Mouse (Mus musculus): ENCODE measurements around the gene Alyref. TPM values are rescaled to one million over a fixed set of nuclear protein-coding genes. Genes with fewer than 3 reads are reported as not detected.

Gene Alyref
- polyA plus RNA-seq, 1 experiment, result 113 TPM

GRCm38 (mm10) chr11:120582268-120582981 lies 15.7 kb downstream of the Alyref start:
- H3ac ChIP-seq (ENCODE audit: control insufficient read depth, insufficient read length), result peak overlapping the region; percentile 90
- TF ChIP-seq USF1 (IDR thresholded peaks at IDR 0.05; ENCODE audit: low read depth), result no peak
- no peak for TF ChIP-seq MAX (IDR thresholded peaks at IDR 0.05; ENCODE audit: low read depth)
- TF ChIP-seq POLR2AphosphoS2 (IDR thresholded peaks at IDR 0.05; ENCODE audit: insufficient read length, low read depth), result no peak
- TF ChIP-seq TCF3 (IDR thresholded peaks at IDR 0.05; ENCODE audit: insufficient read length, low read depth), result no peak
- no peak for TF ChIP-seq REST (IDR thresholded peaks at IDR 0.05; ENCODE audit: insufficient read depth, insufficient read length)
- TF ChIP-seq E2F4 (IDR thresholded peaks at IDR 0.05; ENCODE audit: insufficient read depth), result no peak
- no peak for TF ChIP-seq CEBPB (IDR thresholded peaks at IDR 0.05; ENCODE audit: insufficient read depth, poor library complexity, severe bottlenecking)
- no peak for TF ChIP-seq POLR2A (IDR thresholded peaks at IDR 0.05; ENCODE audit: insufficient read length, low read depth)
- no peak for TF ChIP-seq SRF (IDR thresholded peaks at IDR 0.05; ENCODE audit: control insufficient read depth, insufficient read length, low read depth)
- peak in 2 of 3 experiments; percentile 18 to 61 for TF ChIP-seq MYOG (IDR thresholded peaks at IDR 0.05; ENCODE audit: control insufficient read depth in 1 of 3, insufficient read depth in 1 of 3, insufficient read length in 2 of 3, low read depth in 2 of 3)
- TF ChIP-seq MYOD1 (IDR thresholded peaks at IDR 0.05; ENCODE audit: control insufficient read depth in 1 of 3, insufficient read length in 2 of 3, low read depth in 2 of 3), result peak in 2 of 3 experiments; percentile 57 to 63
- no peak for TF ChIP-seq TCF12 (IDR thresholded peaks at IDR 0.05; ENCODE audit: insufficient read depth, poor library complexity, severe bottlenecking)
- H3K79me2 ChIP-seq (ENCODE audit: control insufficient read depth, insufficient read depth), result peaks cover 25% of the 10 kb centered on the region
- peak overlapping the region; percentile 99 for H3K4me3 ChIP-seq
- peaks cover 22% of the 10 kb centered on the region for H3K36me3 ChIP-seq (ENCODE audit: control insufficient read depth, insufficient read depth)
- H3K4me2 ChIP-seq (ENCODE audit: low read depth), result peak overlapping the region; percentile 87
- H3K27me3 ChIP-seq (ENCODE audit: control insufficient read depth, insufficient read depth, insufficient read length), result no peaks in the 10 kb centered on the region

DNA sequence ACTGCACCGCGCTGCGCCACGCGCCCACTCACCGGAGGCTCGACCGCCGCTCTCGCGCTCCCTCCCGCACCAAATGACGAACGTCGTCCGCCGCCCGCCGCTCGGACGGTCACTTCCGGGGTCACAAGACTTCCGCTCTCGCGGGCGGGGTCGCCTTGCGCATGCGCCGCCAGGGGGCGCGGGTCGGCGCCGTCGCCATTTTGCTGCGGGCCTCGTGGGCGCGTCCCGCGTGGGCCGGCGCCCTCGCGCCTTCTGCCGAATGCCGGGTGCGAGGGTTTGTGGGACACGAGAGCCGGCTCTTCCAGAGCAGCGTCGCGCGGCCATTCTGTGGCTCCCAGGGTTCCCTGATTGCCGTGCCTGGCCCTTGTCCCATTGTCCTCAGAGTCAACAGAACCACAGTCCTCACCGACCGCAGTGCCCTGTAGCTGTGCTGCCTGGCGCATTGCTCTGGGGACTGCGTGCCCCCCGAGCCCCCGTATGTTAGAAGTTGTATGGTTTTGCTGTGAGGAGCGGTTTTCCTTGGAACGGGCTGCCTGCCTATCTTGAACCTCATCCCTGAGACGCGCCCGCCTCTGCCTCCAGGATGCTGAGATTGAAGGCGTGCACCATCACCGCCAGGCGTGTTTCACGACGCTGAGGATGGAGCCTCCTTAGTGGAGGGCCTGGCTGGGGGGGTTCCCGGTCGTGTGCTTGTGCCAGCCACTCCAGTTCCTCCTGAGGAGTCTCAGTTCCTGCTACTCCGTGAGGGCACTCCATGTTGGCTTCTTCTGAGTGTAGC lies 16.5 kb downstream of the Alyref start, which contains the start of gene Arhgdia:
TSS of gene Arhgdia (minus strand) at position 135 of the 778 bp plus-strand sequence.
- peak within 1 kb of the TSS; percentile 100 for H3K4me2 ChIP-seq (ENCODE audit: low read depth)
- peaks cover 23% of the 10 kb centered on the region for H3K36me3 ChIP-seq (ENCODE audit: control insufficient read depth, insufficient read depth)
- no peaks in the 10 kb centered on the region for H3K27me3 ChIP-seq (ENCODE audit: control insufficient read depth, insufficient read depth, insufficient read length)
- peak; percentile 87 for TF ChIP-seq POLR2A (IDR thresholded peaks at IDR 0.05; ENCODE audit: insufficient read length, low read depth)
- no peak for TF ChIP-seq CEBPB (IDR thresholded peaks at IDR 0.05; ENCODE audit: insufficient read depth, poor library complexity, severe bottlenecking)
- no peak for TF ChIP-seq REST (IDR thresholded peaks at IDR 0.05; ENCODE audit: insufficient read depth, insufficient read length)
- TF ChIP-seq MYOD1 (IDR thresholded peaks at IDR 0.05; ENCODE audit: control insufficient read depth in 1 of 3, insufficient read length in 2 of 3, low read depth in 2 of 3), result peak in 1 of 3 experiments; percentile 5
- TF ChIP-seq TCF12 (IDR thresholded peaks at IDR 0.05; ENCODE audit: insufficient read depth, poor library complexity, severe bottlenecking), result no peak
- no peak for TF ChIP-seq MYOG (IDR thresholded peaks at IDR 0.05; ENCODE audit: control insufficient read depth in 1 of 3, insufficient read depth in 1 of 3, insufficient read length in 2 of 3, low read depth in 2 of 3)
- no peak for TF ChIP-seq TCF3 (IDR thresholded peaks at IDR 0.05; ENCODE audit: insufficient read length, low read depth)
- TF ChIP-seq POLR2AphosphoS2 (IDR thresholded peaks at IDR 0.05; ENCODE audit: insufficient read length, low read depth), result peak; percentile 95
- no peak for TF ChIP-seq E2F4 (IDR thresholded peaks at IDR 0.05; ENCODE audit: insufficient read depth)
- no peak for TF ChIP-seq SRF (IDR thresholded peaks at IDR 0.05; ENCODE audit: control insufficient read depth, insufficient read length, low read depth)
- TF ChIP-seq USF1 (IDR thresholded peaks at IDR 0.05; ENCODE audit: low read depth), result no peak
- peak; percentile 61 for TF ChIP-seq MAX (IDR thresholded peaks at IDR 0.05; ENCODE audit: low read depth)
- peaks cover 25% of the 10 kb centered on the region for H3K79me2 ChIP-seq (ENCODE audit: control insufficient read depth, insufficient read depth)
- H3K4me3 ChIP-seq, result peak within 1 kb of the TSS; percentile 99
- H3ac ChIP-seq (ENCODE audit: control insufficient read depth, insufficient read length), result peak within 1 kb of the TSS; percentile 90

GRCm38 (mm10) chr11:120580871-120581331 lies 17.3 kb downstream of the Alyref start:
- Histone ChIP-seq H3K27me3 (ENCODE audit: control insufficient read depth, insufficient read depth, insufficient read length) (no peaks in the 10 kb centered on the region), H3K4me2 (ENCODE audit: low read depth) (peak overlapping the region; percentile 100), H3ac (ENCODE audit: control insufficient read depth, insufficient read length) (peak overlapping the region; percentile 90), H3K4me3 (peak overlapping the region; percentile 99), H3K36me3 (ENCODE audit: control insufficient read depth, insufficient read depth) (peaks cover 24% of the 10 kb centered on the region), H3K79me2 (ENCODE audit: control insufficient read depth, insufficient read depth) (peaks cover 25% of the 10 kb centered on the region)
- TF ChIP-seq SRF (IDR thresholded peaks at IDR 0.05; ENCODE audit: control insufficient read depth, insufficient read length, low read depth) (no peak), POLR2A (IDR thresholded peaks at IDR 0.05; ENCODE audit: insufficient read length, low read depth) (no peak), CEBPB (IDR thresholded peaks at IDR 0.05; ENCODE audit: insufficient read depth, poor library complexity, severe bottlenecking) (no peak), MAX (IDR thresholded peaks at IDR 0.05; ENCODE audit: low read depth) (no peak), TCF12 (IDR thresholded peaks at IDR 0.05; ENCODE audit: insufficient read depth, poor library complexity, severe bottlenecking) (no peak), POLR2AphosphoS2 (IDR thresholded peaks at IDR 0.05; ENCODE audit: insufficient read length, low read depth) (no peak), REST (IDR thresholded peaks at IDR 0.05; ENCODE audit: insufficient read depth, insufficient read length) (no peak), USF1 (IDR thresholded peaks at IDR 0.05; ENCODE audit: low read depth) (no peak), TCF3 (IDR thresholded peaks at IDR 0.05; ENCODE audit: insufficient read length, low read depth) (no peak), MYOG (IDR thresholded peaks at IDR 0.05; ENCODE audit: control insufficient read depth in 1 of 3, insufficient read depth in 1 of 3, insufficient read length in 2 of 3, low read depth in 2 of 3) (no peak), E2F4 (IDR thresholded peaks at IDR 0.05; ENCODE audit: insufficient read depth) (no peak), MYOD1 (IDR thresholded peaks at IDR 0.05; ENCODE audit: control insufficient read depth in 1 of 3, insufficient read length in 2 of 3, low read depth in 2 of 3) (no peak)

- Histone ChIP-seq H3ac (ENCODE audit: control insufficient read depth, insufficient read length) (peak overlapping the region; percentile 90), H3K4me3 (peak overlapping the region; percentile 99), H3K27me3 (ENCODE audit: control insufficient read depth, insufficient read depth, insufficient read length) (no peaks in the 10 kb centered on the region), H3K4me2 (ENCODE audit: low read depth) (peak overlapping the region; percentile 100), H3K79me2 (ENCODE audit: control insufficient read depth, insufficient read depth) (peaks cover 25% of the 10 kb centered on the region), H3K36me3 (ENCODE audit: control insufficient read depth, insufficient read depth) (peaks cover 24% of the 10 kb centered on the region)
- TF ChIP-seq POLR2A (IDR thresholded peaks at IDR 0.05; ENCODE audit: insufficient read length, low read depth) (peak; percentile 4), POLR2AphosphoS2 (IDR thresholded peaks at IDR 0.05; ENCODE audit: insufficient read length, low read depth) (peak; percentile 34), SRF (IDR thresholded peaks at IDR 0.05; ENCODE audit: control insufficient read depth, insufficient read length, low read depth) (no peak), CEBPB (IDR thresholded peaks at IDR 0.05; ENCODE audit: insufficient read depth, poor library complexity, severe bottlenecking) (no peak), USF1 (IDR thresholded peaks at IDR 0.05; ENCODE audit: low read depth) (no peak)
These were observed 18.0 kb downstream of the Alyref start for GRCm38 (mm10) chr11:120580190-120580589.

Data from myocyte (in vitro differentiated cells).